Mouse (Mus musculus) spleen, postnatal 10 days (tissue): Measurements from ENCODE around the gene Pttg1ip.

Experiments used
- DNase-seq, 2 experiments: peaks; one replicate each; pipeline ENCODE4 v3.0.0; 2021 to 2022; ENCODE audit warnings: low spot score in 2 of 2

Pttg1ip gene

GRCm38 (mm10) chr10:77569481-77569880, 12.0 kb upstream of the Pttg1ip start:
- DNase-seq, result no peak

- DNase-seq, result no peak
Observed at GRCm38 (mm10) chr10:77569973-77570658, 11.4 kb upstream of the Pttg1ip start.

GRCm38 (mm10) chr10:77572225-77572624, 9.3 kb upstream of the Pttg1ip start:
- DNase-seq, result no peak

DNA sequence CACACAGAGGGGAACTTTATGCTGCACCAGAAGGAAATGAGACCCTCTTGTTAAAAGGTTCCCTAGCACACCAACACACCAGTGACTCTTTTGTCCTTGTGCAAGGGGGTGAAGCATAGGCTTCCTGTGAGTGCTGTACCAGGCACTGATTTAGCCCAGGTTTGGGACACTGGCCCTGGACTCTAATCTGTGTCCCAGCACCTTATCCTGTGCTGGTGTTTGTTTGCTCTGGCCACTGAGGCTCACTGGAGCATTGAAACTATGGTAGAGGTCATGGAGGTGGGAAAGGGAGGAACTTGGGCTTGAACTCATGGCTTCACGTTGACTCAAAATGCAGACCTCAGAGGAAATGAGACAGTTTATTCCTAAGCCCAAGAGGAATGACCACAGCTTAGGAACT, 8.4 kb upstream of the Pttg1ip start:
- DNase-seq, result no peak

DNA sequence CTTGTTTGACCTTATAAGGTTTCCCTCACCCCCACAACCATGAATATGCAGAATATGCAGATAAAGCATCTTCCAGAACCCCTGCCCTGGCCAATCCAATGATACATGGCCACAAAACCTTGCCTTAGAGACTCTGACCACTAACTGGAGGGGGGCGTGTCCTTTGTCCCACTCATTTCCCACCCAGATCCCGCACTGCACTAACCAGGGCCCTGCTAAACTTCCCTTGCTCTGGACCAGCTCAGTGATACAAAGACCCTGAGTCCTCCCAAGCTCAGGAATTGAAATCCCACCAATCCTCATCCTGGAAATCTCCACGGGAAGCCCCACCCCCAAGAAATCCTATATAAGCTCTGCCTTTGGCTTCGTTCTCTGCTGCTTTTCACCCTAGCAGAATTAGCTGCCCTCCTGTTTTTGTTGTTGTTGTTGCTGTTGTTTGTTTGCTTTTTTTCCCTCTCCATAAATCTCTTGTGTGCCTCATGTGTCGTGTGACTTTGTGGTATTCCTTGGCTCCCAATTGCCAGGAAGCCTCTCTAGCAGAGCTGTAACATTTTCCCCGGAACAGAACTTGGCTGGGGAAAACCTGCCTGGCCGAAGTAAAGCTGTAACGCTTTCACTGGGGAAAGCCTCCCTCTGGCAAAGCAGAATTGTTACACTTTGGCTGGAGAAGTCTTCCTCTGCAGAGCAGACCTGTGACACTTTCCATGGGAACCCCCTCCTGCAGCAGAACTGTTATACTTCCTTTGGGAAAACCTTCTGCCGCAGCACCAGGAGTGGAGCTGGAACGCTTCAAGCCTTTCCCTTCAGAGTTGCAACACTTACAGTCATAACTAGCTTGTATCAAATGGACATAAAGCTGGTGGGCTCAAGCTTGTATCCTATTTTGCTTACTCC, 1.2 kb upstream of the Pttg1ip start:
- no peak for DNase-seq

GRCm38 (mm10) chr10:77581023-77581407, 505 bp upstream of the Pttg1ip start:
- no peak for DNase-seq

DNA sequence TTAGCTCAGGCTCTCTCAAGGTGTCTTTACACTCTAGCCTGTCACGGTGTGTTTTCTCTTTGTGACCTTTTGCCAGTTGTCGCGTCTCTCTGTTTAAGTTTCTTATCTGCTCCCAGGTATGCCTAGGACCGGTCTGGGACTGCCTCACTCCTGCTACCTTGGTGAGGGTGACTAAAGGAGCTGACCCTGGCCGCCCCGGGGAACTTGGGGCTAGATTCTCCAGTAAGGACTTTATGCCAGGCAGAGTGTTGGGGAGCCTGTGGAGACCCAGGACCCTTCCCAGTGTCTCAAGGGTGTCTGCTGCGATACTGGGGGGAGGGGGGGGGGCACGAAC, 732 bp downstream of the Pttg1ip start:
- no peak for DNase-seq

- DNase-seq, result no peak
Observed at GRCm38 (mm10) chr10:77583795-77584422, 2.4 kb downstream of the Pttg1ip start.

GRCm38 (mm10) chr10:77586637-77587036, 5.1 kb downstream of the Pttg1ip start:
- DNase-seq, result no peak

- no peak for DNase-seq
Observed at GRCm38 (mm10) chr10:77587091-77587775, 5.7 kb downstream of the Pttg1ip start.

DNA sequence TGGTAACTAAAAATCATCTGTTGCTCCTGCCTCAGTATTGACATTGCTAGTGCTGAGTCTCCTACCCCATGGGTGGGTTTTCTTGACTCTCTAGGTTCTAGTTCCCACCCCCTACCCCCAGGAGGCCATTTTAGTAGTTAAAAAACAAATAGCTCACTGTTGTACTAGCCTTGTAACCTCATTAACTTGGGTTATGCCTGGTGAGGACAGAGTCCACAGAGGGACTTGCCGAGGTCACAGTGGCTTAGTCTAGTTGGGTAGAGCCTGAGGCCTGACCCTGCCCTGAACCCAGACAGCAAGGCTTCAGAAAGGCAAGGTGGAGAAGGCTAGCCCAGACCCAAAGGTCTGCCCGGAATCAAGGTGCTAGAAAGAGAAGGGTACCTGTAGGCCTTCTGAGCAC, 6.5 kb downstream of the Pttg1ip start:
- no peak for DNase-seq

GRCm38 (mm10) chr10:77589117-77589516, 7.6 kb downstream of the Pttg1ip start:
- no peak for DNase-seq

DNA sequence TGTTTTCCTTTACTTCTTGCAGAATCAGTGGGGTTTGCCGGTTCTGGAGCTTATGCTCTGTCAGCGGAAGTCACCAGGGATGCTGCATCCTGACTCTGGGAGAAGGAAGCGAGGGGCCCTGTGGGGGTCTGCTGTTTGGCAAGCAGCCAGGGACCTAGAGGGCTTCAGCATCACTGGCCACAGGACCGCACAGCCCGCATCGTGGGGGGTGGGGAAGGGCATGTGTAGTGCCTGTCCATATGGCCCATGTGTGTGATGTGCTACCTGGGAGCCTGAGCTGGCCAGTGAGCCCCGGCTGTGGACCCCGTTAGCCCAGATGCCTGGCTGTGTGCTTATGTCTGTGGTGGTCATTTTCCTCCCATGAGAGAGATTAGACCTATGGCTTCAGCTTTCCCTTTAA, 8.2 kb downstream of the Pttg1ip start:
- DNase-seq, result no peak

DNA sequence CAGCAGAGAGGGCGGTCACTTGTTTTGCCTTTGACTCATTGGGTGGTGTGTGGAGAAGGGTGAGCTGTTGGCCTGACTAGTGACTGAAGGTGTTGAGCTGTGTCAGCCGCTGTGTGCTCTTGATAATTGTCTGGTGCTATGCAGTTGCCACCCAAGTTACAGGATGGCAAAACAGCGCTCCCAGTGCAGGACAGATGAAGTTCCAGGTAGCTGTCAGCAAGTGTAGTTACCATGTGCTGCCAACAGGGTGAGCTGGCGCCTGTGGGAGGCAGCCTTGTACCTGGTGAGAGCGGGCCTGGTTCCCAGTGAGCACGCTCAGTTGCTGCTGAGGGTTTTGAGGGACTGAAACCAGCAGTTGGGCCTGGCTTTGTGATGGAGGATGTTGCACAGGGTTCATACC, 9.3 kb downstream of the Pttg1ip start:
- DNase-seq, result peak; percentile 58 to 85

DNA sequence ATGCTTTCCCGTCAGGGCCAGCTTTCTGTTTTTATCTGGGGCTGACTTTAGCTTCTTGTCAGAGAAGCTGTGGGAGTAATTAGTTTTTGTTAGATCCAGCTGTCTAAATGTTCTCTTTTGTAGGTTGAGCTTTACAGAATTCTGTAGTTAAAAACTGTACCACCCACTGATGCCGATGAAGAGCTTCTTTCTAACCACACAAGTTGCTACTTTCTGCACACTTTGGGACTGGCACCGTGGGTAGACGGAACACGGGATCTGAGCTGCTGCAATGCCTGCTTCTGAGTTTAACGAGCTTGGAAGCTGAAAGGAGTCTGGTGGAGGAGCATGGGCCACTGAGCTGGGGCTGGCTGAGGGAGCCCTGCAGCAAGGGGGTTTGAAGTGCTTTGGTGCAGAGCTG, 10.0 kb downstream of the Pttg1ip start:
- no peak for DNase-seq

- no peak for DNase-seq
Observed at GRCm38 (mm10) chr10:77596060-77596459, 14.5 kb downstream of the Pttg1ip start.

- no peak for DNase-seq
Observed at GRCm38 (mm10) chr10:77603021-77603420, 21.5 kb downstream of the Pttg1ip start.

DNA sequence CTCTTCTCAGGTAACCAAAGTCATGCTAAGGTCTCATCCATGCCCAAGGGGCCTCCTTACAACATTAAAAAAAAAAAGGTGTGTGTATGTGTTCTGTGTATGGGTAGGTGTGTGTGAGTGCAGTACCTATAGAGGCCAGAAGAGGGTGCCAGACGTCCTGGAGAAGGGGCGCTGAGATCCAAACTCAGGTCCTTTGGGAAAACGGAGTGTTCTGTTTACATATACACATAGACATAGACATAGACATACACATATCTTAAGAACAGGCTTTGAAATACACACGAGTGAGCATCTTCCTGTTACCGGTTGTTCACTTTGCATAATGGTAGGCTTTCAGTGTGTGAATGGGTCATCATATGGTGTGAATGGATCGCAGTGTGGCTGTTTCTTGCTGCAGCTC, 22.6 kb downstream of the Pttg1ip start:
- peak in 1 of 2 experiments; percentile 55 for DNase-seq

DNA sequence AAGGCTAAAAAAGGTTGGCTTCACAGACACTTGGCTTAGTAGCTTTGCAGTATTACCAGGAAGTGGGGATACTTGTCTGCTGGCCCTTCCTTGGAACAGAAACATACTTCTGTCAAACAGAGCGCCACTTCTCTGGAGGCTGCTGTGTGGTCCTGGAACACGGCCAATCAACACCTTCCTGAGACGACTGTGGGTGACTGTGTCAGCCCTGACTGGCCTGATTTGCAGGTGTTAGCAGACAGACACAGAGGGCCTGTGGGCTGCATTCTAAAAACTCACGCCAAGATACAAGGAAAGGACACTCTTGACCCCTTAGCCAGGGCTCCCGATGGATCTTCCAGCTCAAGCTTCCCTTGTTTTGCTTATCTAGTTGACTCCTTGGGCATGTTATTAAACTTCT, 23.4 kb downstream of the Pttg1ip start:
- DNase-seq, result no peak

DNA sequence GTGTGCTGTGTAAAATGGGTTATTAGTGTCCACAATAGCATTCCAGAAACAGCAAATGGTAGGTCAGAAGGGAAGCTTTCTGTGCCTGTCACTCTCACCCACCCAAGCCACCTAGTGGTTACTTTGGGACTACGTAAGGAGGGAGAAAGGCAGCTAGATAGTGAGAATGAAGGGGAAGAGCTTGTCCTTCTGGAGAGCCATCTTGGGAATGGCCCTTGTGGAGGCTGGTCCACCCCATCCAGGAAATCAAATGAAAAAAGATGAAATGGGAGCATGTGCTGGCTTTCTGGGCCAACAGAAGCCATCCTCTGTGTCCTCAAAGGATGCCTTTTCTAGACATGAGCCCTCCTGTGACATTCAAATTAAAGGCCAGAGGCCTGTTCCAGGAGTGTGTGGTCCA, 23.8 kb downstream of the Pttg1ip start:
- peak in 1 of 2 experiments; percentile 46 for DNase-seq

DNA sequence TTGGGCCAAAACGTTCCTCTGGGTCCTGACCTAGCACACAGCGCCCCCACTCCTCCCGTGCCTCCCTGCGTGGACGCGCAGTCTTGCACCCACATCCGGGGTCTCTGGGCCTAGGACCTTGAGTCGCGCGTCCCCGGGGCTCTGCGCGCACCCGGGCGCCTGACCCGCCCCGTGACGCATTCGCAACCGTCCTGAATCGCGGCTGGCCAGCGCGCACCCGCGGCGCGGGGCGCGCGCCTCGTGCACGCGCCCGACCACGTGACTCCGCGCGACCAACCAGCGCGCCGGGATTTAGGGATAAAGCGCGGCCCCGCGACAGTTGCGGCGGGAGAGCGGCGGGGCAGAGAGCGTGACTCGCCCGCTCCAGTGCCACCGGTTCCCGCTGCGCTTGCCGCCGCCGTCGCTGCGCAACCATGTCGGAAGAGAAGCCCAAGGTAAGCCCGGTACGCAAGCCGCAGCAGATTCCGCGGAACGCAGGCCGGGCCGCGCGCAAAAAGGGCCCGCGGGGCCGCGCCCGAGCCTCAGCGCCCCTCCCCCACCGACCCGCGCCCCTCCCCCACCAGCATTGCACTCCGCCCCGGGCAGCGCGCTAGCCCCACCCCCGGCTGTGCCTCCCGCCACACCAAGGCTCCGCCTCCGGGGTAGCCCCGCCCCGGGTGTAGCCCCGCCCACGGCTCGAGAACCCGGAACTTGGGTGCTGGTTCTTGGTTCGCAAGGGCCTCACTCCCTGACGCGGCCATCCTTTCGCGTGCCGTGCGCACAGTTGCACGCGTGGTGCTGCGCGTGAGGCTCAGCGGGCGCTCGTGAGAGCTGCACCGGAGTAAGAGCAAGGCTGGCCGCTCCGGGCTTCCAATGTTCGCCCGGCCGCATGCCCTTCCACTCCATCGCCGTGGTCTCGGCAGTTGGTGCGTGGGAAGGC, 24.6 kb downstream of the Pttg1ip start, which contains the start of the genes Sumo3 and Gm49325:
TSS of gene Sumo3 (plus strand) at position 190 of the 919 bp plus-strand sequence.
TSS of gene Gm49325 (plus strand) at position 290 of the 919 bp plus-strand sequence.
- DNase-seq, result peak; percentile 100
